Mouse (Mus musculus): ENCODE results near the gene 1700029I15Rik.

The 1700029I15Rik gene

GRCm38 (mm10) chr2:92381901-92382588 lies at the start of gene 1700029I15Rik:
Gene 1700029I15Rik, plus strand, starts transcription at chr2:92382538.
- no peak for DNase-seq (ENCODE audit: low spot score)

GRCm38 (mm10) chr2:92342418-92342817 lies 39.9 kb upstream of the 1700029I15Rik start:
- no peak for DNase-seq (ENCODE audit: low spot score)

GRCm38 (mm10) chr2:92347191-92347590 lies 35.1 kb upstream of the 1700029I15Rik start:
- no peak for DNase-seq (ENCODE audit: low spot score)

- DNase-seq (ENCODE audit: low spot score): no peak
Measured at GRCm38 (mm10) chr2:92349589-92350425, 32.5 kb upstream of the 1700029I15Rik start.

GRCm38 (mm10) chr2:92350686-92351085 lies 31.7 kb upstream of the 1700029I15Rik start:
- DNase-seq (ENCODE audit: low spot score): no peak

GRCm38 (mm10) chr2:92353402-92353801 lies 28.9 kb upstream of the 1700029I15Rik start:
- DNase-seq (ENCODE audit: low spot score): no peak

GRCm38 (mm10) chr2:92354224-92354623 lies 28.1 kb upstream of the 1700029I15Rik start:
- no peak for DNase-seq (ENCODE audit: low spot score)

- no peak for DNase-seq (ENCODE audit: low spot score)
Measured at GRCm38 (mm10) chr2:92359301-92359700, 23.0 kb upstream of the 1700029I15Rik start.

- no peak for DNase-seq (ENCODE audit: low spot score)
Measured at GRCm38 (mm10) chr2:92360186-92360823, 22.0 kb upstream of the 1700029I15Rik start.

- no peak for DNase-seq (ENCODE audit: low spot score)
Measured at GRCm38 (mm10) chr2:92360893-92361292, 21.4 kb upstream of the 1700029I15Rik start.

GRCm38 (mm10) chr2:92361795-92362194 lies 20.5 kb upstream of the 1700029I15Rik start:
- DNase-seq (ENCODE audit: low spot score): no peak

- DNase-seq (ENCODE audit: low spot score): no peak
Measured at GRCm38 (mm10) chr2:92362571-92363228, 19.6 kb upstream of the 1700029I15Rik start.

GRCm38 (mm10) chr2:92364086-92364485 lies 18.3 kb upstream of the 1700029I15Rik start:
- DNase-seq (ENCODE audit: low spot score): no peak

GRCm38 (mm10) chr2:92365568-92365967 lies 16.8 kb upstream of the 1700029I15Rik start:
- DNase-seq (ENCODE audit: low spot score): no peak

GRCm38 (mm10) chr2:92367383-92368029 lies 14.8 kb upstream of the 1700029I15Rik start:
- no peak for DNase-seq (ENCODE audit: low spot score)

GRCm38 (mm10) chr2:92370375-92370774 lies 12.0 kb upstream of the 1700029I15Rik start:
- no peak for DNase-seq (ENCODE audit: low spot score)

- DNase-seq (ENCODE audit: low spot score): no peak
Measured at GRCm38 (mm10) chr2:92370821-92371805, 11.2 kb upstream of the 1700029I15Rik start.

- DNase-seq (ENCODE audit: low spot score): no peak
Measured at GRCm38 (mm10) chr2:92371971-92372690, 10.2 kb upstream of the 1700029I15Rik start.

- no peak for DNase-seq (ENCODE audit: low spot score)
Measured at GRCm38 (mm10) chr2:92372767-92373436, 9.4 kb upstream of the 1700029I15Rik start.
